Mouse (Mus musculus) megakaryocyte, embryonic 14.5 days (primary cell): ENCODE results near the gene Slc27a4.

ENCODE experiments used
- FLI1 ChIP-seq: IDR thresholded peaks from 2 replicates; pipeline ENCODE4 v1.6.1; 2012; ENCODE audit warnings: low read length, inconsistent platforms, mixed read lengths
- GATA1 ChIP-seq: IDR thresholded peaks from 3 replicates; pipeline ENCODE4 v1.6.1; 2012; ENCODE audit warnings: mixed read lengths, low read length, inconsistent platforms, borderline replicate concordance

DNA sequence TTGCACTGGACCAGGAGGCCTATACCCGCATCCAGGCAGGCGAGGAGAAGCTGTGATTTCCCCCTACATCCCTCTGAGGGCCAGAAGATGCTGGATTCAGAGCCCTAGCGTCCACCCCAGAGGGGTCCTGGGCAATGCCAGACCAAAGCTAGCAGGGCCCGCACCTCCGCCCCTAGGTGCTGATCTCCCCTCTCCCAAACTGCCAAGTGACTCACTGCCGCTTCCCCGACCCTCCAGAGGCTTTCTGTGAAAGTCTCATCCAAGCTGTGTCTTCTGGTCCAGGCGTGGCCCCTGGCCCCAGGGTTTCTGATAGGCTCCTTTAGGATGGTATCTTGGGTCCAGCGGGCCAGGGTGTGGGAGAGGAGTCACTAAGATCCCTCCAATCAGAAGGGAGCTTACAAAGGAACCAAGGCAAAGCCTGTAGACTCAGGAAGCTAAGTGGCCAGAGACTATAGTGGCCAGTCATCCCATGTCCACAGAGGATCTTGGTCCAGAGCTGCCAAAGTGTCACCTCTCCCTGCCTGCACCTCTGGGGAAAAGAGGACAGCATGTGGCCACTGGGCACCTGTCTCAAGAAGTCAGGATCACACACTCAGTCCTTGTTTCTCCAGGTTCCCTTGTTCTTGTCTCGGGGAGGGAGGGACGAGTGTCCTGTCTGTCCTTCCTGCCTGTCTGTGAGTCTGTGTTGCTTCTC lies 13.4 kb downstream of the Slc27a4 start:
- no peak for TF ChIP-seq GATA1
- TF ChIP-seq FLI1, result no peak
